Mouse (Mus musculus): ENCODE results near the gene Hist1h1d. TPM values are rescaled to one million over a fixed set of nuclear protein-coding genes. Genes with fewer than 3 reads are reported as not detected.
"Not testable (repeated sequence)": the region's sequence is repeated elsewhere in the genome, so short reads cannot be mapped to it uniquely, and the experiment has no call there.

Gene Hist1h1d
- polyA plus RNA-seq, 1 experiment from 2014 or later: 0.07 TPM

- Histone ChIP-seq H3K4me3 (ENCODE audit: low read depth, low read length) (peak within 1 kb of the TSS; percentile 43), H3K27ac (ENCODE audit: low read depth, low read length) (peak within 1 kb of the TSS; percentile 41), H3K9ac (replicated peaks; ENCODE audit: low read depth, low read length) (peak within 1 kb of the TSS; percentile 52), H3K9me3 (ENCODE audit: control insufficient read depth, low read length) (no peaks in the 10 kb centered on the region), H3K27me3 (ENCODE audit: control insufficient read depth, insufficient read depth, low read length) (no peaks in the 10 kb centered on the region), H3K4me2 (ENCODE audit: low read depth, low read length) (peak within 1 kb of the TSS; percentile 92), H3K4me1 (ENCODE audit: control insufficient read depth, insufficient read depth, low read length) (peaks cover 26% of the 10 kb centered on the region), H3K36me3 (ENCODE audit: control insufficient read depth, insufficient read depth, low read length) (no peaks in the 10 kb centered on the region)
- peak; percentile 92 for ATAC-seq (ENCODE audit: low read depth)
- under 1% methylated on average over 43 of the region's 43 CpGs for WGBS
These were observed 28.6 kb downstream of the Hist1h1d start, which contains the start of gene Hist1h4d for GRCm38 (mm10) chr13:23581408-23582218. Gene Hist1h4d (plus strand): TSS chr13:23581598.

- WGBS: 5% methylated on average over 6 of the region's 6 CpGs
These were observed 29.4 kb downstream of the Hist1h1d start for GRCm38 (mm10) chr13:23582219-23583056.

DNA sequence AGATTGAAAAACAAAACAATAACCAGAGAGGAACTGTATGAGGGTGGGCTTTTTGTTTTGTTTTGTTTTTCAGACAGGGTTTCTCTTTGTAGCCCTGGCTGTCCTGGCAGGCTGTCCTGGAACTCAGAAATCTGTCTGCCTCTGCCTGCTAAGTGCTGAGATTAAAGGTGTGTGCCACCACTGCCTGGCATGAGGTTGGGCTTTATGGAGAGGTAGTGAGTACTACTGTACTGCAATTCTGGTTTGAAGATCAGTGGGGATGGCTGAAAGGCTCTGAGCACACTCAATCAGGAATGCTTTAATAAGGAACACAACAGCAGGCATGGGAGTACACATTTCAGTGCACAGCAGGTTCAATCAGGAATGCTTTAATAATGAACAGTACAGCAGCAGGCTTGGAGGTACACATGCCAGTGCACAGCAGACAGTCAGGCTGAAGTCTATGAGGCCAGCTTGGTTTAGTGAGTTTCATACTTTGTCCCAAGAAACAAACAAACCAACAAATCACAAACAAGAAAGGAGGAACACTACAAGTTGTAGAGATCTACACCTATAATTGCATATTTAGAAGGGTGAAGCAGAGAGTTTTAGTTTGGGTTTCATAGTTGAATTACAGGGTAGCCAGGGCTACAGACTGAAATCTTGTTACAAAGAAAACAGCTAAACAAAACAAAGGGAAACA is 30.5 kb downstream of the Hist1h1d start:
- ATAC-seq (ENCODE audit: low read depth): no peak
- no peak overlapping the region for H3K27ac ChIP-seq (ENCODE audit: low read depth, low read length)
- H3K4me1 ChIP-seq (ENCODE audit: control insufficient read depth, insufficient read depth, low read length): peaks cover 23% of the 10 kb centered on the region
- H3K4me3 ChIP-seq (ENCODE audit: low read depth, low read length): no peak overlapping the region
- H3K27me3 ChIP-seq (ENCODE audit: control insufficient read depth, insufficient read depth, low read length): no peaks in the 10 kb centered on the region
- no peak overlapping the region for H3K4me2 ChIP-seq (ENCODE audit: low read depth, low read length)
- H3K9me3 ChIP-seq (ENCODE audit: control insufficient read depth, low read length): no peaks in the 10 kb centered on the region
- no peak overlapping the region for H3K9ac ChIP-seq (replicated peaks; ENCODE audit: low read depth, low read length)
- no peaks in the 10 kb centered on the region for H3K36me3 ChIP-seq (ENCODE audit: control insufficient read depth, insufficient read depth, low read length)

More at GRCm38 (mm10) chr13:23582219-23583056, 29.4 kb downstream of the Hist1h1d start:
- Histone ChIP-seq H3K4me2 (ENCODE audit: low read depth, low read length) (peak overlapping the region; percentile 92), H3K9ac (replicated peaks; ENCODE audit: low read depth, low read length) (peak overlapping the region; percentile 52), H3K4me1 (ENCODE audit: control insufficient read depth, insufficient read depth, low read length) (peaks cover 23% of the 10 kb centered on the region), H3K4me3 (ENCODE audit: low read depth, low read length) (peak overlapping the region; percentile 43), H3K27ac (ENCODE audit: low read depth, low read length) (peak overlapping the region; percentile 41), H3K9me3 (ENCODE audit: control insufficient read depth, low read length) (no peaks in the 10 kb centered on the region), H3K36me3 (ENCODE audit: control insufficient read depth, insufficient read depth, low read length) (no peaks in the 10 kb centered on the region), H3K27me3 (ENCODE audit: control insufficient read depth, insufficient read depth, low read length) (no peaks in the 10 kb centered on the region)
- ATAC-seq (ENCODE audit: low read depth): no peak

DNA sequence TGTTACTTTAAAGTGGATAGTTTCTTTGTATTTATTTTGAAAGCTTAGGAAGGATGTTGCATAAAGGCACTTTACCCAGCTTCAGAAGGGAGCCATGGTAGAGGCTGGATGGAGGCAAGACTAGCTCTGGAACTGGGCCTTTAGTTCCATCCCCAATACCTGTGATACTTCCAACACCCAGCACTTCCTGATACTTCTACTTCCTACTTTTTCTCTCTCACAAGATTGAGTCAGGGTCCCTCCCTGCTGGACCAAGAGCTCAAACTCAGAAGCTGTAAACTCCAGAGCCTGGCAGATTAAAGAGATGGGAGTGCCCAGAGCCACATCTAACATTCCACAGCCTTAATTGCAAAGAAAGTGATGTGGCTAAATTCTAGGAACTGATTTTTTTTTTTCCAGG is 31.3 kb downstream of the Hist1h1d start:
- peaks cover 23% of the 10 kb centered on the region for H3K4me1 ChIP-seq (ENCODE audit: control insufficient read depth, insufficient read depth, low read length)
- H3K36me3 ChIP-seq (ENCODE audit: control insufficient read depth, insufficient read depth, low read length): no peaks in the 10 kb centered on the region
- peak overlapping the region; percentile 92 for H3K4me2 ChIP-seq (ENCODE audit: low read depth, low read length)
- peak overlapping the region; percentile 92; the same call in 1 of the 2 replicates for H3K27ac ChIP-seq (ENCODE audit: low read depth, low read length)
- H3K9ac ChIP-seq (replicated peaks; ENCODE audit: low read depth, low read length): peak overlapping the region; percentile 72; the same call in 1 of the 2 replicates
- no peaks in the 10 kb centered on the region for H3K9me3 ChIP-seq (ENCODE audit: control insufficient read depth, low read length)
- peak overlapping the region; percentile 46 for H3K4me3 ChIP-seq (ENCODE audit: low read depth, low read length)
- H3K27me3 ChIP-seq (ENCODE audit: control insufficient read depth, insufficient read depth, low read length): no peaks in the 10 kb centered on the region
- ATAC-seq (ENCODE audit: low read depth): no peak

GRCm38 (mm10) chr13:23585029-23585441 is 32.0 kb downstream of the Hist1h1d start:
- Histone ChIP-seq H3K4me2 (ENCODE audit: low read depth, low read length) (peak overlapping the region; percentile 92), H3K9ac (replicated peaks; ENCODE audit: low read depth, low read length) (peak overlapping the region; percentile 72), H3K9me3 (ENCODE audit: control insufficient read depth, low read length) (no peaks in the 10 kb centered on the region), H3K27ac (ENCODE audit: low read depth, low read length) (peak overlapping the region; percentile 92), H3K27me3 (ENCODE audit: control insufficient read depth, insufficient read depth, low read length) (no peaks in the 10 kb centered on the region), H3K4me1 (ENCODE audit: control insufficient read depth, insufficient read depth, low read length) (peaks cover 23% of the 10 kb centered on the region), H3K4me3 (ENCODE audit: low read depth, low read length) (peak overlapping the region; percentile 46), H3K36me3 (ENCODE audit: control insufficient read depth, insufficient read depth, low read length) (no peaks in the 10 kb centered on the region)
- under 1% methylated on average over 21 of the region's 21 CpGs for WGBS
- ATAC-seq (ENCODE audit: low read depth): no peak

DNA sequence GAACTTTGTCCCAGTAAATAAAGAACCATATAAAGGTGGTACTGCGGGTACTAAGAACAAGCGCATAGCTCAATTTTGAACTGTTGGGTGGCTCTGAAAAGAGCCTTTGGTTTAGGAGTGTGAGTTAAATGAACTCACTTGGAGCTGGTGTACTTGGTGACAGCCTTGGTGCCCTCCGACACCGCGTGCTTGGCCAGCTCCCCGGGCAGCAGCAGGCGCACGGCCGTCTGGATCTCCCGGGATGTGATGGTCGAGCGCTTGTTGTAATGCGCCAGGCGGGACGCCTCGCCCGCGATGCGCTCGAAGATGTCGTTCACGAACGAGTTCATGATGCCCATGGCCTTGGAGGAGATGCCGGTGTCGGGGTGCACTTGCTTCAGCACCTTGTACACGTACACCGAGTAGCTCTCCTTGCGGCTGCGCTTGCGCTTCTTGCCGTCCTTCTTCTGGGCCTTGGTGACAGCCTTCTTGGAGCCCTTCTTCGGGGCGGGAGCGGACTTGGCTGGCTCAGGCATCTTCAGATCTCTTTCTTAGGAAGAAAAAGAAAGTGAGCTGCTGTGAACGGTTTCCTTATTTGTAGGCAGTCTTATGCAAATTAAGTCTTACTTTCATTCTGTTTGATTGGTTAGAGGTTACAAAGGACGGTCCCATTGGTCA is 32.5 kb downstream of the Hist1h1d start:
- H3K27ac ChIP-seq (ENCODE audit: low read depth, low read length): peak overlapping the region; percentile 92
- 0% methylated on average over 19 of the region's 36 CpGs for WGBS
- H3K4me2 ChIP-seq (ENCODE audit: low read depth, low read length): peak overlapping the region; percentile 92
- peaks cover 23% of the 10 kb centered on the region for H3K4me1 ChIP-seq (ENCODE audit: control insufficient read depth, insufficient read depth, low read length)
- not testable (repeated sequence) for H3K9me3 ChIP-seq (ENCODE audit: control insufficient read depth, low read length); H3K36me3 ChIP-seq (ENCODE audit: control insufficient read depth, insufficient read depth, low read length); H3K27me3 ChIP-seq (ENCODE audit: control insufficient read depth, insufficient read depth, low read length)
- peak; percentile 89 for ATAC-seq (ENCODE audit: low read depth)
- peak overlapping the region; percentile 46 for H3K4me3 ChIP-seq (ENCODE audit: low read depth, low read length)
- H3K9ac ChIP-seq (replicated peaks; ENCODE audit: low read depth, low read length): peak overlapping the region; percentile 72

DNA sequence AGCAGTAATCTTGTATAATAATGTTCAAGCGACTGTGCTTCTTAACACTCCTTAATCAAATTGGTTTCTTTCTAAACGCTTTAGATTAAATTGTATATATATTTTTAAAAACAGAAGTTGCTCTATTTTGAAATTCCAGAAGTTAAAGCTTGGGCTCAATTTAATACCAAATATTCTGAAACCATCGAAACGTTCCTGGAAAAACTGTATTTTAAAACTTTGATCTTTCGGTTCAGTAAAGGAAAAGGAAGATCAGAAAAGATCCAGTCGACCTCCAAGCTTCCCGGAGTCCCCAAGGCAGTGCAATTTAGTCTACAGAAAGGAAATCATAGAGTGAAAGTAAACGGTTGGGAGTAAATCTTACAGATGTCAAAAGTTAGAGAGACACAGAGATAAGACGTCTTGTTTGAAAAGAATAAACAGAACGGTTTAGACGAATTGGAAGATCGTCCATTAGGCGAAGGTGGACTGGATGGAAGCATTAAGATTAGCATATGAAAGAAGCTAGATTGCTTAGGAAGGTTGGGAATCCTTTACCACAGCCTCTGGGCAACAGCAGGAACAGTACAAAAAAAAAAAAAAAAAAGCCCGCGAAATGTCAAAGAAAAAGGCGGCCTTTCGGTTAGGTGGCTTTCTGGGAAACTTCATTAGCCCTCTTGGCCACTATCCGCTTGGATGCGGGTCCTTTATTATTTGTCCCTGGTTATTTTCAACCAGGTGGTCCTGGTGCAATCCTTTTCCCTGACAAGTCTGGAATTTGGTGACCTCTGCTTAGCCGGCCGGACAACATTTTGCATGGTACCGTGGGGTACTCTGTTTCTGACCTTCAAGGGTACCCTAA is 33.3 kb downstream of the Hist1h1d start:
- WGBS: under 1% methylated on average over 22 of the region's 22 CpGs
- peaks cover 23% of the 10 kb centered on the region for H3K4me1 ChIP-seq (ENCODE audit: control insufficient read depth, insufficient read depth, low read length)

DNA sequence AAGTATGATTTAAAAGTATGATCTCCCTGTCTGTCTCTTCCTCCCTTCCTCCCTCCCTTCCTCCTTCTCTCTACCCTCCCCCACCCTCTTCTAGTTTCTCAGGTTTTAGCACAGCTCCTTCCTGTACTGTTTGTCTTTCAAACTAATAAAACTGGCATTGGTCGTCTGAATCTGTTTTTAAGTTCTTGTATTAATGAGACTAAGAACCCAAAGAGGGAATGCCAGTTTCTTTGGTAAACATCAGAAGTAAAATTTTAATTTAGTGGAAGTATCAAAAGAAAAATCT is 33.8 kb downstream of the Hist1h1d start:
- Histone ChIP-seq H3K4me2 (ENCODE audit: low read depth, low read length) (peak overlapping the region; percentile 62), H3K36me3 (ENCODE audit: control insufficient read depth, insufficient read depth, low read length) (no peaks in the 10 kb centered on the region), H3K27ac (ENCODE audit: low read depth, low read length) (no peak overlapping the region; the same call in 1 of the 2 replicates), H3K27me3 (ENCODE audit: control insufficient read depth, insufficient read depth, low read length) (no peaks in the 10 kb centered on the region), H3K9ac (replicated peaks; ENCODE audit: low read depth, low read length) (no peak overlapping the region), H3K4me3 (ENCODE audit: low read depth, low read length) (0 out of 2 replicates have a peak overlapping the region, but pooled peaks have one; percentile 46), H3K4me1 (ENCODE audit: control insufficient read depth, insufficient read depth, low read length) (peaks cover 21% of the 10 kb centered on the region), H3K9me3 (ENCODE audit: control insufficient read depth, low read length) (no peaks in the 10 kb centered on the region)
- WGBS: 0% methylated on average over 1 of the region's 1 CpGs
- ATAC-seq (ENCODE audit: low read depth): no peak

More for the DNA sequence above, 33.3 kb downstream of the Hist1h1d start:
- ATAC-seq (ENCODE audit: low read depth): no peak
- Histone ChIP-seq H3K27ac (ENCODE audit: low read depth, low read length) (peak overlapping the region; percentile 55), H3K27me3 (ENCODE audit: control insufficient read depth, insufficient read depth, low read length) (no peaks in the 10 kb centered on the region), H3K9me3 (ENCODE audit: control insufficient read depth, low read length) (no peaks in the 10 kb centered on the region), H3K36me3 (ENCODE audit: control insufficient read depth, insufficient read depth, low read length) (no peaks in the 10 kb centered on the region), H3K9ac (replicated peaks; ENCODE audit: low read depth, low read length) (0 out of 2 replicates have a peak overlapping the region, but pooled peaks have one; percentile 28), H3K4me3 (ENCODE audit: low read depth, low read length) (peak overlapping the region; percentile 46), H3K4me2 (ENCODE audit: low read depth, low read length) (peak overlapping the region; percentile 62)
